Mouse (Mus musculus): ENCODE results near the gene Gpr155. TPM values are rescaled to one million over a fixed set of nuclear protein-coding genes. Genes with fewer than 3 reads are reported as not detected.
A peak's percentile ranks its signal among the peaks of the same experiment; 100 is the strongest.

The Gpr155 gene
- polyA plus RNA-seq, 1 experiment from 2014 or later = 11.0 TPM

GRCm38 (mm10) chr2:73347766-73348165, 38.6 kb downstream of the Gpr155 start:
- Histone ChIP-seq H3K36me3 (ENCODE audit: control insufficient read depth, insufficient read depth, low read length) (no peaks in the 10 kb centered on the region), H3K4me1 (ENCODE audit: control insufficient read depth, insufficient read depth, low read length) (0 out of 2 replicates have a peak, but pooled peaks cover 8% of the 10 kb centered on the region), H3K9me3 (ENCODE audit: control insufficient read depth, low read length) (no peaks in the 10 kb centered on the region), H3K27me3 (ENCODE audit: control insufficient read depth, insufficient read depth, low read length) (no peaks in the 10 kb centered on the region), H3K27ac (replicated peaks; ENCODE audit: low read depth, low read length) (0 out of 2 replicates have a peak overlapping the region, but pooled peaks have one; percentile 1), H3K4me3 (replicated peaks; ENCODE audit: low read depth, low read length) (no peak overlapping the region), H3K9ac (replicated peaks; ENCODE audit: low read length) (no peak overlapping the region), H3K4me2 (ENCODE audit: low read length) (no peak overlapping the region)
- DNase-seq (peak; percentile 38), ATAC-seq (ENCODE audit: low FRiP score, low TSS enrichment) (no peak)
- 45% methylated on average over 9 of the region's 9 CpGs for WGBS

DNA sequence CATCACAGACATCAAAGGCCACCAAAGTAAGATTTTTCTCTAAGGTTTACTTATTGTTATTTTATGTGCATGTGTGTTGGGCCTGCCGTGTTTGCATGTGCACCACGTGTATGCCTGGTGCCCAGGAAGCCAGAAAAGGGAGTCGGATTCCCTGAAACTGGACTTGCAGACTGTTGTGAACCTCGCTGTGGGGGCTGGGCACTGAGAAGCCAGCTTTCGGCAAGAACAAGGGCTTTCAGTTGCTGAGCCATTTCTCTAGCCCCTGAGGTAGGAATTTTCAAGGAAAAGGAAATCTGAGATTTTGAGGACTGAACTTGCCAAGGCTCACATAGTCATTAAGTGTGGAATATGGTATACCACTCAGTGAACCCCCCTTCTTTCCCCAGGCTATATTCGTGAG, 39.2 kb downstream of the Gpr155 start:
- H3K9ac ChIP-seq (replicated peaks; ENCODE audit: low read length) = no peak overlapping the region
- ATAC-seq (ENCODE audit: low FRiP score, low TSS enrichment) (no peak), DNase-seq (peak; percentile 26)
- 0 out of 2 replicates have a peak, but pooled peaks cover 8% of the 10 kb centered on the region for H3K4me1 ChIP-seq (ENCODE audit: control insufficient read depth, insufficient read depth, low read length)
- H3K9me3 ChIP-seq (ENCODE audit: control insufficient read depth, low read length) = no peaks in the 10 kb centered on the region
- 61% methylated on average over 6 of the region's 6 CpGs for WGBS
- H3K27ac ChIP-seq (replicated peaks; ENCODE audit: low read depth, low read length) = peak overlapping the region; percentile 49; the same call in 1 of the 2 replicates
- no peak overlapping the region for H3K4me3 ChIP-seq (replicated peaks; ENCODE audit: low read depth, low read length)
- H3K27me3 ChIP-seq (ENCODE audit: control insufficient read depth, insufficient read depth, low read length) = no peaks in the 10 kb centered on the region
- no peaks in the 10 kb centered on the region for H3K36me3 ChIP-seq (ENCODE audit: control insufficient read depth, insufficient read depth, low read length)
- no peak overlapping the region for H3K4me2 ChIP-seq (ENCODE audit: low read length)

DNA sequence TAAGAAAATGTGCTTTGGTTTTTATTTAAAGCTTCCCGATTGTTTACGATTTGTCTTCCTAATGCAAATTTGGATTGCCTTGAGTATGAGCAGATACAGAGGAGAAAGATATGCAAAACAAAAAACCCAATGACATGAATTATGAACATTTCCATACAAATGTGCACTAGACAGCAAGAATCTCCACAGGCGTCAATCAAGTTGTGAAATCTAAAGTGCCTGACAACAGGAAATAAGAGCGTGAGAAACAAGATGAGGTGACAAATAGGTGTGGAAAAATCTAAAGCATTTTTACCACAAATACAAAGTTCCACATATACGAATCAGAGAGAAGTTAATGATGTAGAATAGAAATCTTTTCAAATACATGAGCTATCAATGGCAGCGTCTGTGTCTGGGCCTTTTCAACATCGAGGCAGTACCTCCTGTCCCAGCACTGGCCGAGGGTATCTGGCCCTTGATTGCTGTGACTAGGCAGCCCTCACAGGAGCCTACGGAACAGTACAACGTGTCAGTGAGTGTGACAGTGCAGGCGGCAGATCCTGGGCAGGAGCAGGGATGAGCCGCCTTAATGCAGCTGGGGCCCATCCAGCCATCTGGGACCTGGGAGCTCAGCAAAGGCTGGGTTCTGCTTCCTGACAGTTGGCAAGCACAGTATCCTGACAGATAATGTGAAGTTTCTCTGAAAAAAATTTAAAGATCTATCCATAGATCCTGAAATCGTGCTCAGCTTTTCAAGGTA, 39.9 kb downstream of the Gpr155 start:
- no peaks in the 10 kb centered on the region for H3K9me3 ChIP-seq (ENCODE audit: control insufficient read depth, low read length)
- no peak overlapping the region for H3K4me2 ChIP-seq (ENCODE audit: low read length)
- H3K27ac ChIP-seq (replicated peaks; ENCODE audit: low read depth, low read length) = peak overlapping the region; percentile 55; the same call in 1 of the 2 replicates
- peak; percentile 17 for DNase-seq
- no peak for ATAC-seq (ENCODE audit: low FRiP score, low TSS enrichment)
- H3K4me1 ChIP-seq (ENCODE audit: control insufficient read depth, insufficient read depth, low read length) = 0 out of 2 replicates have a peak, but pooled peaks cover 8% of the 10 kb centered on the region
- H3K27me3 ChIP-seq (ENCODE audit: control insufficient read depth, insufficient read depth, low read length) = no peaks in the 10 kb centered on the region
- WGBS = 61% methylated on average over 13 of the region's 13 CpGs
- H3K9ac ChIP-seq (replicated peaks; ENCODE audit: low read length) = no peak overlapping the region; the same call in 1 of the 2 replicates
- H3K4me3 ChIP-seq (replicated peaks; ENCODE audit: low read depth, low read length) = no peak overlapping the region
- H3K36me3 ChIP-seq (ENCODE audit: control insufficient read depth, insufficient read depth, low read length) = no peaks in the 10 kb centered on the region

GRCm38 (mm10) chr2:73345204-73345603, 41.2 kb downstream of the Gpr155 start:
- Histone ChIP-seq H3K36me3 (ENCODE audit: control insufficient read depth, insufficient read depth, low read length) (no peaks in the 10 kb centered on the region), H3K4me3 (replicated peaks; ENCODE audit: low read depth, low read length) (no peak overlapping the region), H3K27ac (replicated peaks; ENCODE audit: low read depth, low read length) (no peak overlapping the region), H3K27me3 (ENCODE audit: control insufficient read depth, insufficient read depth, low read length) (no peaks in the 10 kb centered on the region), H3K9ac (replicated peaks; ENCODE audit: low read length) (no peak overlapping the region), H3K4me2 (ENCODE audit: low read length) (no peak overlapping the region), H3K4me1 (ENCODE audit: control insufficient read depth, insufficient read depth, low read length) (0 out of 2 replicates have a peak, but pooled peaks cover 8% of the 10 kb centered on the region), H3K9me3 (ENCODE audit: control insufficient read depth, low read length) (no peaks in the 10 kb centered on the region)
- WGBS = 90% methylated on average over 4 of the region's 4 CpGs
- DNase-seq = no peak
- no peak for ATAC-seq (ENCODE audit: low FRiP score, low TSS enrichment)

DNA sequence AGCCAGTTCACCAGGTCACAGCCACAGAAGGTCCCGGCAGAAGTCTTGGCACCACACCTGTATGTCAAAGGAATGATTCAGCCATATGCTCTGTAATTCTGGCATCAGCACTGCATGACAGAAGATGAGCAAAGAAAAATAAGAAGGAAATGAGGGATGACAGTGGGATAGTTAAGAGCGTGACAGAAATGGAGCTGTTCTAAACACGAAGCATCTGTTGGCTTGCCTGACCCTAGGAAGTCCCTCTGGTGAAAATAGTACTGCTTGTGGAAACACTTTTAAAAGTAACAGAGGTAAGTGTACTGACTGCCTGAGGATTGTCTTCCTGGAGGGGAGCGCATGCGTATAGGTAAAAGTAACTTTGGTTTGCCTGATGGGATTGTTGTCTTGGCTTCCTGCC, 42.7 kb downstream of the Gpr155 start:
- 96% methylated on average over 5 of the region's 5 CpGs for WGBS

GRCm38 (mm10) chr2:73338415-73338814, 48.0 kb downstream of the Gpr155 start:
- WGBS = 77% methylated on average over 8 of the region's 8 CpGs
- no peaks in the 10 kb centered on the region for H3K36me3 ChIP-seq (ENCODE audit: control insufficient read depth, insufficient read depth, low read length)
- H3K27me3 ChIP-seq (ENCODE audit: control insufficient read depth, insufficient read depth, low read length) = no peaks in the 10 kb centered on the region
- ATAC-seq (ENCODE audit: low FRiP score, low TSS enrichment) (no peak), DNase-seq (no peak)
- H3K9me3 ChIP-seq (ENCODE audit: control insufficient read depth, low read length) = no peaks in the 10 kb centered on the region
- H3K9ac ChIP-seq (replicated peaks; ENCODE audit: low read length) = no peak overlapping the region
- no peak overlapping the region for H3K27ac ChIP-seq (replicated peaks; ENCODE audit: low read depth, low read length)
- H3K4me2 ChIP-seq (ENCODE audit: low read length) = no peak overlapping the region
- no peaks in the 10 kb centered on the region for H3K4me1 ChIP-seq (ENCODE audit: control insufficient read depth, insufficient read depth, low read length)
- H3K4me3 ChIP-seq (replicated peaks; ENCODE audit: low read depth, low read length) = no peak overlapping the region

More for the DNA sequence above, 42.7 kb downstream of the Gpr155 start:
- no peak for ATAC-seq (ENCODE audit: low FRiP score, low TSS enrichment)
- no peak for DNase-seq
- H3K4me3 ChIP-seq (replicated peaks; ENCODE audit: low read depth, low read length) = no peak overlapping the region
- no peak overlapping the region for H3K9ac ChIP-seq (replicated peaks; ENCODE audit: low read length)
- H3K27me3 ChIP-seq (ENCODE audit: control insufficient read depth, insufficient read depth, low read length) = no peaks in the 10 kb centered on the region
- H3K4me1 ChIP-seq (ENCODE audit: control insufficient read depth, insufficient read depth, low read length) = 0 out of 2 replicates have a peak, but pooled peaks cover 8% of the 10 kb centered on the region
- no peaks in the 10 kb centered on the region for H3K9me3 ChIP-seq (ENCODE audit: control insufficient read depth, low read length)
- no peak overlapping the region for H3K4me2 ChIP-seq (ENCODE audit: low read length)
- H3K27ac ChIP-seq (replicated peaks; ENCODE audit: low read depth, low read length) = no peak overlapping the region
- no peaks in the 10 kb centered on the region for H3K36me3 ChIP-seq (ENCODE audit: control insufficient read depth, insufficient read depth, low read length)

DNA sequence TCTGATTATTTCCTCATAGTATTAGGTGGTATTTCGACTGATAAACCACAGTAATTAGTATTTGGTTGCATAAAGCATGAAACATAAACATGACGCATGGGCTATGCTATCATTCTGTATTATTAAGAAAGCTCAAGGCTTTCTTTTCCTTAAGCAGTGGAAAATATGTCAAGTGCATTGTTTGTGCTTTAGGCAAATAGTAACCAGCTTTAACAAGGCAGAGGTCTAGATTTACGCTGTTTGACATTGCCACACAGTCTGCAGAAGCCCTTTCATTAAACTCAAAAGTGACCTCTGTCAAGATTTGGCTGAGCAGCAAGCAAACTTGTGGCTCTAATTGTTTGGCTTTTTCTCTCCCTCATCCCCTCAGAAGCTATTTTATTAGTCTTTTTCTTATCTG, 50.4 kb downstream of the Gpr155 start:
- ATAC-seq (ENCODE audit: low FRiP score, low TSS enrichment) (no peak), DNase-seq (no peak)
- Histone ChIP-seq H3K9me3 (ENCODE audit: control insufficient read depth, low read length) (no peaks in the 10 kb centered on the region), H3K27ac (replicated peaks; ENCODE audit: low read depth, low read length) (no peak overlapping the region), H3K9ac (replicated peaks; ENCODE audit: low read length) (no peak overlapping the region), H3K4me2 (ENCODE audit: low read length) (no peak overlapping the region), H3K4me3 (replicated peaks; ENCODE audit: low read depth, low read length) (no peak overlapping the region), H3K27me3 (ENCODE audit: control insufficient read depth, insufficient read depth, low read length) (no peaks in the 10 kb centered on the region), H3K36me3 (ENCODE audit: control insufficient read depth, insufficient read depth, low read length) (no peaks in the 10 kb centered on the region), H3K4me1 (ENCODE audit: control insufficient read depth, insufficient read depth, low read length) (no peaks in the 10 kb centered on the region)
- 94% methylated on average over 3 of the region's 3 CpGs for WGBS

DNA sequence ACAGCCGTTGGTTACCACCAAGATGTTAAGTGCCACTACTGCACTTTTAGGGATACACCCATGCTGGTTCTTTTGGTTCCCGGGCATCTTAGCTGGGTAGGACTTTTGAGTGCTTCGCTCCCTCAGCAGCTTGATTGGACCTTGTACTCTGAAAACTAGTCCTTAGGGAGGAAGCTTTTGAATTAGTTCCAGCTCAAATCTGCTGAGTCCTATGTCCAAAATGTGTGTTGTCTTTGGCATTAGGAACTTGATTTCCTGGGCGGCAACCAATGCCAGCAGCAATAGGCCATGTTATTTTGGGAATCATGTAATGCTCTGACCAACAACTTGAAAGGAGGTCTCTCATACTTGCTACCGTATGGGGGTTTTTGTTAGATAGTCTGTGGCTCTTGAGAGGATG, 60.5 kb downstream of the Gpr155 start:
- Histone ChIP-seq H3K4me1 (ENCODE audit: control insufficient read depth, insufficient read depth, low read length) (no peaks in the 10 kb centered on the region), H3K4me2 (ENCODE audit: low read length) (no peak overlapping the region), H3K27ac (replicated peaks; ENCODE audit: low read depth, low read length) (no peak overlapping the region), H3K27me3 (ENCODE audit: control insufficient read depth, insufficient read depth, low read length) (no peaks in the 10 kb centered on the region), H3K9me3 (ENCODE audit: control insufficient read depth, low read length) (no peaks in the 10 kb centered on the region), H3K36me3 (ENCODE audit: control insufficient read depth, insufficient read depth, low read length) (no peaks in the 10 kb centered on the region), H3K4me3 (replicated peaks; ENCODE audit: low read depth, low read length) (no peak overlapping the region), H3K9ac (replicated peaks; ENCODE audit: low read length) (no peak overlapping the region)
- DNase-seq (no peak), ATAC-seq (ENCODE audit: low FRiP score, low TSS enrichment) (no peak)
- WGBS = 73% methylated on average over 5 of the region's 5 CpGs

DNA sequence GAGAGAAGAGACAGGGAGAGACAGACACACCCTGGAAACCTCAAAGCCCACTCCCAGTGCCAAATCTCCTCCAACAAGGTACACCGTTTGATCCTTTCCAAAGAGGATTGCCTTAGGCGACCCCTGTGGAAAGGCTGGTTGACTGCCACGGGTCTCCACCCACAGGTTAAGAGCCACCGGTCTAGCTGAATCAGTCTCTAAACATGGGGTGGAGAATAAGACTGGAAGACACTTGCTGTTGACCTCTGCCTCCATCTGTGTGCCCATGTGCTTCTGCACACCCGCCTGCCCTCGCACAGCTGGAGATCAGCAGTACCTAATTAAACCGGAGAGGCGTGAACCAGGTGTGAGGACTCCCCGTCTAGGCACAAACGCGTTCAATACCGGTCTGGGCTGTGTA, 63.4 kb downstream of the Gpr155 start:
- Histone ChIP-seq H3K9me3 (ENCODE audit: control insufficient read depth, low read length) (no peaks in the 10 kb centered on the region), H3K9ac (replicated peaks; ENCODE audit: low read length) (no peak overlapping the region), H3K27ac (replicated peaks; ENCODE audit: low read depth, low read length) (no peak overlapping the region), H3K36me3 (ENCODE audit: control insufficient read depth, insufficient read depth, low read length) (no peaks in the 10 kb centered on the region), H3K27me3 (ENCODE audit: control insufficient read depth, insufficient read depth, low read length) (no peaks in the 10 kb centered on the region), H3K4me3 (replicated peaks; ENCODE audit: low read depth, low read length) (no peak overlapping the region), H3K4me2 (ENCODE audit: low read length) (no peak overlapping the region), H3K4me1 (ENCODE audit: control insufficient read depth, insufficient read depth, low read length) (no peaks in the 10 kb centered on the region)
- ATAC-seq (ENCODE audit: low FRiP score, low TSS enrichment) (no peak), DNase-seq (no peak)
- 73% methylated on average over 12 of the region's 12 CpGs for WGBS
